Mouse (Mus musculus) liver, embryonic 14.5 days (tissue): ENCODE measurements around the gene Gm6034. TPM values are rescaled to one million over a fixed set of nuclear protein-coding genes. Genes with fewer than 3 reads are reported as not detected.
A peak's percentile ranks its signal among the peaks of the same experiment; 100 is the strongest.

Experiments used
- ATAC-seq: fragments of 200-750 bp; cut with Nextera tagmentation; 2 replicates; pipeline ENCODE4 v1.8.0; 2017; ENCODE audit warnings: moderate number of reproducible peaks, mild to moderate bottlenecking, moderate library complexity; ENCODE audit not compliant: insufficient read depth
- DNase-seq, 3 experiments: peaks; one replicate each; pipeline ENCODE4 v3.0.0-alpha.2; 2012 to 2013; ENCODE audit warnings: low read depth in 3 of 3, low spot score in 3 of 3
- H3K27ac ChIP-seq: fragments of 300-500 bp; sonication (generic); 2 replicates; pipeline ENCODE4 v1.5.1; 2014; ENCODE audit warnings: moderate library complexity, mild to moderate bottlenecking, control low read depth, inconsistent platforms
- H3K27me3 ChIP-seq: fragments of 300-500 bp; sonication (generic); 2 replicates; pipeline ENCODE4 v1.6.1; 2014; ENCODE audit warnings: mild to moderate bottlenecking, low read length, moderate library complexity; ENCODE audit not compliant: control insufficient read depth, insufficient read depth
- H3K36me3 ChIP-seq: fragments of 300-500 bp; sonication (generic); replicated peaks from 2 replicates; pipeline ENCODE4 v1.6.1; 2014; ENCODE audit warnings: low read depth; ENCODE audit not compliant: control insufficient read depth, insufficient read depth
- H3K4me1 ChIP-seq, 2 experiments: fragments of 200-500 bp in 1 of 2; fragments of 300-500 bp in 1 of 2; sonication (generic) in 1 of 2; replicated peaks; 2 replicates each; pipeline ENCODE4 v1.6.1; 2012 to 2014; ENCODE audit warnings: antibody characterized with exemption in 1 of 2, inconsistent platforms in 1 of 2, low read length in 1 of 2; ENCODE audit not compliant: control insufficient read depth in 2 of 2, insufficient read depth in 2 of 2
- H3K4me2 ChIP-seq: fragments of 300-500 bp; sonication (generic); 2 replicates; pipeline ENCODE4 v1.6.1; 2014; ENCODE audit warnings: low read depth, mild to moderate bottlenecking, control low read depth, moderate library complexity
- H3K4me3 ChIP-seq, 2 experiments: fragments of 200-500 bp in 1 of 2; fragments of 300-500 bp in 1 of 2; sonication (generic) in 1 of 2; 2 replicates each; pipeline ENCODE4 v1.5.1; 2012 to 2014; ENCODE audit warnings: low read depth in 2 of 2, low read length in 2 of 2, mild to moderate bottlenecking in 2 of 2, control low read depth in 1 of 2, inconsistent platforms in 1 of 2, moderate library complexity in 1 of 2; ENCODE audit not compliant: insufficient read depth in 1 of 2
- H3K9ac ChIP-seq: fragments of 300-500 bp; sonication (generic); replicated peaks from 2 replicates; pipeline ENCODE4 v1.6.1; 2014; ENCODE audit warnings: mild to moderate bottlenecking, control low read depth, moderate library complexity
- H3K9me3 ChIP-seq: fragments of 300-500 bp; sonication (generic); 2 replicates; pipeline ENCODE4 v1.6.1; 2016; ENCODE audit warnings: low read length, mixed read lengths; ENCODE audit not compliant: control insufficient read depth
- CTCF ChIP-seq: IDR thresholded peaks from 2 replicates; pipeline ENCODE4 v1.5.1; 2016; ENCODE audit warnings: antibody characterized with exemption, low read depth, control low read depth
- EP300 ChIP-seq: IDR thresholded peaks from 2 replicates; pipeline ENCODE4 v1.6.1; 2016; ENCODE audit warnings: antibody characterized with exemption, low read depth
- WGBS: fragments of 180-500 bp; shearing (Covaris S2); extraction: QIAGEN DNeasy Blood & Tissue Kit; methylation state at CpG from one replicate; pipeline ENCODE4 v1.1.7; 2014; ENCODE audit not compliant: insufficient replicate concordance; 5-methylcytosine and 5-hydroxymethylcytosine counted together
- polyA plus RNA-seq, 2 experiments: library from polyadenylated mRNA; depleted of rRNA in 1 of 2; stranded (reverse) in 1 of 2; unstranded in 1 of 2; fragments of >200 nt; fragmentation: Nextera tagmentation in 1 of 2; extraction: Ambion mirVana in 1 of 2; gene quantifications; 2 replicates each; pipeline versions ENCODE4 v1.2.1 to v1.2.3; 2012 to 2014

The Gm6034 gene
- polyA plus RNA-seq, 2 experiments: not detected

DNA sequence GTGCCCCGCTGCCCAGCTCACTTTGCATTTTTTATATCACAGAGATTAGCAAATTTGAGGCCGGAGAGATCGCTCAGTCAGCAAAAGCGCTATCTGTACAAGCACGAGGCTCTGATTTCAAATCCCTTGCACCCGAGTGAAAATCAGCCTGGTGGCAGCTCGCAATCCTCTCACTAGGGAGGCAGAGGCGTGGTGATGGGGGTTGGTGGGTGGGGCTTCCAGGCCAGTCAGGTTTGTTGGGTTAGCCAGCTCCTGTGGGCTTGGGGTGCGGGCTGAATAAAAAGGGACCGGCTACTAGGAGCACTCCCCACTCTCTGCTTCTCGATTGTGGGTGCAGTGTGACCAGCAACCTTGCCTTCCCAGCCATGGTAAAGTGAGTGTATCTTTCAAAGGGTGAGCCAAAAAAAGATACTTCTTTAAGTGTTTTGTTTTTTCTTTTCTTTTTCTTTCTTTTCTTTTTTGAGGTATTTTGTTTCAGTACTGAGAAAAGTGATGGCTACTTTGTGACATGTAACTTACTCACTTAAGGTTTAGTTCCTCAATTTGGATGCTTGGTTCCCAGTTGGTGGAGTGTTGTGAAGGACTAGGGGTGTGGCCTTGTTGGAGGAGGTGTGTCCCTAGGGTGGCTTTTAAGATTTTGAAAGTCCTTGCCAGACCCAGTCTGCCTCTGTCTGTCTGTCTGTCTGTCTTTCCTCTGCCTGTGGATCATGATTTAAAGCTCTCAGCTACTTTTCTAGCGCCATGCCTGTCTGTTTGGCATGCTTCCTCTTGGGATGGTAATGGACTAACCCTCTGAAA lies 44.8 kb upstream of the Gm6034 start:
- Histone ChIP-seq H3K27me3 (no peaks in the 10 kb centered on the region), H3K9ac (peak overlapping the region; percentile 59), H3K4me2 (peak overlapping the region; percentile 68), H3K4me1 (peaks cover 42 to 54% of the 10 kb centered on the region in 2 experiments), H3K4me3 (peak overlapping the region; percentile 53 to 61), H3K36me3 (peaks cover 4% of the 10 kb centered on the region; the same call in 1 of the 2 replicates), H3K9me3 (peaks cover 9% of the 10 kb centered on the region), H3K27ac (peak overlapping the region; percentile 70)
- DNase-seq: peak; percentile 61 to 70 (median 68)
- ATAC-seq: peak; percentile 46
- 26% methylated on average over 12 of the region's 12 CpGs for WGBS
- TF ChIP-seq CTCF: peak; percentile 27; the same call in 1 of the 2 replicates
- no peak for TF ChIP-seq EP300

DNA sequence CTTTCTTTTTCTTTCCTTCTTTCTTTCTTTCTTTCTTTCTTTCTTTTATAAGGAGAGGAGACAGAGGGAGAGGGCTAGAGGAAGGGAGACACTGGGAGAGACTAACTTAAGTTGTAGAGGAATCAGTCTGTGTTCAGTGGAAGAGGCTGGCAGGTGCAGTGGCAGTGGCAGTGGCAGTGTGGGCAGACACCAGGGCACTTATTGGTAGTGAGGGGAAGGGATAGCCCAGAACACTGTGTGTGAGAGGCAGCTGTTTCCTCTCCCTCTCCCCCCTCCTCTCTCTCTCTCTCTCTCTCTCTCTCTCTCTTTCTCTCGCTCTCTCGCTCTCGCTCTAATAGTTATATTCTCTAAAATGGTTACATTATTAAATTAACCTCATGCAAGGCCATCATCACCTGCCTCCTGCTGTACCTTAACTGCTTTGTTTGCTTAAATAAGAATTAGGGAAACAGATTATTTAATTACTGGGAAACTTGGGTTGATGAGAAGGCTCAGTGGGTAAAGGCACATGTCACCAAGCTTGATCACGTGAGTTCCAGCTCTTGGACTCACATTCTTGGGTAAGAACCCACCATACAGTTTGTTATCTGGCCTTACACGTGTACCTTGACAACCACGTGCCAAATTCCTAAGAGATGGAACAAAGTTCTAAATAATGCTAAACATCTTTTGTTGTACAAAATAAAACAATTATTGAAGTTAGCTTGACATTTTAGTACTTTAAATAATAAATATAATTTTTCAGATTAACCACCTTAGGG lies 44.0 kb upstream of the Gm6034 start:
- Histone ChIP-seq H3K9me3 (peaks cover 13% of the 10 kb centered on the region), H3K27ac (peak overlapping the region; percentile 60), H3K9ac (peak overlapping the region; percentile 59), H3K4me1 (peaks cover 42 to 57% of the 10 kb centered on the region in 2 experiments), H3K4me2 (peak overlapping the region; percentile 68), H3K27me3 (no peaks in the 10 kb centered on the region), H3K4me3 (peak overlapping the region; percentile 53 to 61), H3K36me3 (peaks cover 10% of the 10 kb centered on the region)
- no peak for TF ChIP-seq EP300
- no peak for TF ChIP-seq CTCF
- whole genome bisulfite sequencing: 44% methylated on average over 6 of the region's 6 CpGs
- DNase-seq (no peak), ATAC-seq (no peak)

DNA sequence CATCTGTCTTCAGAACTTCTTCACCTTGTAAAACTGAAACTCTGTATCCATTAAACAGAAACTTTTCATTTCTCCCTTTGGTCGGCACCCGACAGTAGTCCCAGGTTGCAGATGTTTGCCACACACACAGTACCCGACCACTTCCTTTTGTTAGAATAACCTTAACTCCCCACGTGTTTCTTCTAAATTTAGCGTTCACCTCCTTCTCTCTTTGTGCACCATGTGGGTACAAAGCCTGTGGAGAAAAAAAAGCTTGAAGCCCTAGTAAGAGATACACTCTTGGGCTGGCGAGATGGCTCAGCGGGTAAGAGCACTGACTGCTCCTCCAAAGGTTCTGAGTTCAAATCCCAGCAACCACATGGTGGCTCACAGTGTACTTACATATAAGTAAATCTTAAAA lies 43.4 kb upstream of the Gm6034 start:
- Histone ChIP-seq H3K27ac (no peak overlapping the region; the same call in 1 of the 2 replicates), H3K36me3 (peaks cover 10% of the 10 kb centered on the region), H3K9me3 (peaks cover 13% of the 10 kb centered on the region), H3K9ac (0 out of 2 replicates have a peak overlapping the region, but pooled peaks have one; percentile 38), H3K4me3 (peak overlapping the region; percentile 29 to 53; a peak in 3 of 4 replicates), H3K27me3 (no peaks in the 10 kb centered on the region), H3K4me1 (peaks cover 42 to 57% of the 10 kb centered on the region in 2 experiments), H3K4me2 (peak overlapping the region; percentile 68)
- WGBS: 27% methylated on average over 7 of the region's 7 CpGs
- no peak for ATAC-seq
- TF ChIP-seq CTCF (no peak), EP300 (peak; percentile 21; the same call in 1 of the 2 replicates)
- DNase-seq: no peak

DNA sequence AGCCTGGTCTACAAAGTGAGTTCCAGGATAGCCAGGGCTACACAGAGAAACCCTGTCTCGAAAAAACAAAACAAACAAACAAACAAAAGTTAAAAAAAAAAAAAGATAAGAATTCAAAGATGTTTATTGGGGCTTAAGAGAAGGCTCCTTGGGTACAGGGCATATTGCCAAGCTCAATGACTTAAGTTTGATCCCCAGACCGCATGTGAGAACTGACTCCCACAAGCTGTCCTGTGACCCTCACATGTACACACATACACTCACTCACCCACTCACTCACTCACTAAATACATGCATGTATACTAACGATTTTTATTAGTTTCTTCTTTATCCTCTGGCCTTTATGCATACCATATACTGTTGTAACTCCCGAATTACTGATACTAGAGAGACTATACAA lies 42.4 kb upstream of the Gm6034 start:
- no peak for TF ChIP-seq CTCF
- TF ChIP-seq EP300: no peak
- H3K9ac ChIP-seq: peak overlapping the region; percentile 37; the same call in 1 of the 2 replicates
- peaks cover 42 to 57% of the 10 kb centered on the region in 2 experiments for H3K4me1 ChIP-seq
- 74% methylated on average over 4 of the region's 4 CpGs for WGBS
- H3K4me3 ChIP-seq: no peak overlapping the region
- H3K36me3 ChIP-seq: peaks cover 10% of the 10 kb centered on the region
- ATAC-seq (no peak), DNase-seq (no peak)
- peak overlapping the region; percentile 91 for H3K27ac ChIP-seq
- H3K4me2 ChIP-seq: peak overlapping the region; percentile 54
- H3K9me3 ChIP-seq: peaks cover 13% of the 10 kb centered on the region
- H3K27me3 ChIP-seq: no peaks in the 10 kb centered on the region
